Mouse (Mus musculus) hindbrain, postnatal 0 days (tissue): ENCODE measurements at regions not wholly inside any gene's neighbourhood (a gene's known extent, or its start where the extent isn't known, plus 50 kb on each side); places are given as distances from the start of the nearest gene placed in this dataset.

Source experiments
- ATAC-seq: fragments of 200-750 bp; cut with Nextera tagmentation; 2 replicates; pipeline ENCODE4 v1.8.0; 2017; ENCODE audit warnings: mild to moderate bottlenecking, moderate TSS enrichment, moderate library complexity
- DNase-seq: peaks from one replicate; pipeline ENCODE4 v3.0.0-alpha.2; 2015; ENCODE audit warnings: low spot score
- H3K27ac ChIP-seq: fragments of 300-500 bp; sonication (generic); 2 replicates; pipeline ENCODE4 v1.5.1; 2014; ENCODE audit warnings: mild to moderate bottlenecking
- H3K27me3 ChIP-seq: fragments of 300-500 bp; sonication (generic); 2 replicates; pipeline ENCODE4 v1.6.1; 2014; ENCODE audit warnings: low read length, mixed read lengths; ENCODE audit not compliant: insufficient read depth
- H3K36me3 ChIP-seq: fragments of 300-500 bp; sonication (generic); 2 replicates; pipeline ENCODE4 v1.6.1; 2014; ENCODE audit warnings: low read length, mixed read lengths; ENCODE audit not compliant: insufficient read depth
- H3K4me1 ChIP-seq: fragments of 300-500 bp; sonication (generic); 2 replicates; pipeline ENCODE4 v1.6.1; 2014; ENCODE audit warnings: antibody characterized with exemption, low read length, mixed read lengths; ENCODE audit not compliant: insufficient read depth
- H3K4me2 ChIP-seq: fragments of 300-500 bp; sonication (generic); 2 replicates; pipeline ENCODE4 v1.6.1; 2014; ENCODE audit warnings: low read depth, mild to moderate bottlenecking, low read length, moderate library complexity, mixed read lengths
- H3K4me3 ChIP-seq: fragments of 300-500 bp; sonication (generic); 2 replicates; pipeline ENCODE4 v1.5.1; 2014; ENCODE audit warnings: low read length
- H3K9ac ChIP-seq: fragments of 300-500 bp; sonication (generic); replicated peaks from 2 replicates; pipeline ENCODE4 v1.6.1; 2014; ENCODE audit warnings: mild to moderate bottlenecking, low read length, moderate library complexity, mixed read lengths
- H3K9me3 ChIP-seq: fragments of 300-500 bp; sonication (generic); 2 replicates; pipeline ENCODE4 v1.6.1; 2016; ENCODE audit warnings: low read length, mixed read lengths
- CTCF ChIP-seq: IDR thresholded peaks from 2 replicates; pipeline ENCODE4 v1.5.1; 2016; ENCODE audit warnings: antibody characterized with exemption, control low read depth, low read depth
- WGBS: fragments of 180-500 bp; shearing (Covaris S2); extraction: QIAGEN DNeasy Blood & Tissue Kit; methylation state at CpG from one replicate; pipeline ENCODE4 v1.1.7; 2014; 5-methylcytosine and 5-hydroxymethylcytosine counted together

- Histone ChIP-seq H3K4me2 (no peak overlapping the region), H3K9me3 (no peaks in the 10 kb centered on the region), H3K4me1 (no peaks in the 10 kb centered on the region), H3K27me3 (no peaks in the 10 kb centered on the region), H3K27ac (no peak overlapping the region), H3K36me3 (no peaks in the 10 kb centered on the region), H3K4me3 (no peak overlapping the region), H3K9ac (no peak overlapping the region)
- no peak for TF ChIP-seq CTCF
- no peak for DNase-seq
- ATAC-seq: no peak
These were observed 150.3 kb downstream of the Rnf152 start for GRCm38 (mm10) chr1:105206216-105206615.

GRCm38 (mm10) chr1:105199305-105199704 lies 157.2 kb downstream of the Rnf152 start:
- H3K4me1 ChIP-seq: no peaks in the 10 kb centered on the region
- H3K4me2 ChIP-seq: no peak overlapping the region
- no peaks in the 10 kb centered on the region for H3K36me3 ChIP-seq
- H3K9ac ChIP-seq: no peak overlapping the region
- no peaks in the 10 kb centered on the region for H3K9me3 ChIP-seq
- DNase-seq (no peak), ATAC-seq (no peak)
- TF ChIP-seq CTCF: no peak
- 77% methylated on average over 3 of the region's 3 CpGs for WGBS
- H3K4me3 ChIP-seq: no peak overlapping the region
- H3K27ac ChIP-seq: no peak overlapping the region
- no peaks in the 10 kb centered on the region for H3K27me3 ChIP-seq

GRCm38 (mm10) chr1:105191126-105191525 lies 165.4 kb downstream of the Rnf152 start:
- whole genome bisulfite sequencing: 94% methylated on average over 3 of the region's 3 CpGs
- DNase-seq: no peak
- no peak overlapping the region for H3K9ac ChIP-seq
- H3K27ac ChIP-seq: no peak overlapping the region
- no peaks in the 10 kb centered on the region for H3K36me3 ChIP-seq
- ATAC-seq: no peak
- H3K4me3 ChIP-seq: no peak overlapping the region
- no peak for TF ChIP-seq CTCF
- no peaks in the 10 kb centered on the region for H3K4me1 ChIP-seq
- no peaks in the 10 kb centered on the region for H3K27me3 ChIP-seq
- H3K9me3 ChIP-seq: no peaks in the 10 kb centered on the region
- no peak overlapping the region for H3K4me2 ChIP-seq

- Histone ChIP-seq H3K4me2 (no peak overlapping the region), H3K9ac (no peak overlapping the region), H3K4me3 (no peak overlapping the region), H3K27me3 (no peaks in the 10 kb centered on the region), H3K4me1 (no peaks in the 10 kb centered on the region), H3K9me3 (no peaks in the 10 kb centered on the region), H3K27ac (no peak overlapping the region), H3K36me3 (no peaks in the 10 kb centered on the region)
- ATAC-seq (no peak), DNase-seq (no peak)
- TF ChIP-seq CTCF: no peak
These were observed 167.6 kb downstream of the Rnf152 start for GRCm38 (mm10) chr1:105188920-105189266.

GRCm38 (mm10) chr1:105188210-105188919 lies 168.1 kb downstream of the Rnf152 start:
- Histone ChIP-seq H3K4me1 (no peaks in the 10 kb centered on the region), H3K9ac (no peak overlapping the region), H3K4me3 (no peak overlapping the region), H3K27ac (no peak overlapping the region), H3K27me3 (no peaks in the 10 kb centered on the region), H3K36me3 (no peaks in the 10 kb centered on the region), H3K9me3 (no peaks in the 10 kb centered on the region), H3K4me2 (no peak overlapping the region)
- ATAC-seq (no peak), DNase-seq (no peak)
- TF ChIP-seq CTCF: no peak
- WGBS: 87% methylated on average over 3 of the region's 3 CpGs

- no peaks in the 10 kb centered on the region for H3K27me3 ChIP-seq
- WGBS: 86% methylated on average over 3 of the region's 3 CpGs
- no peak overlapping the region for H3K4me2 ChIP-seq
- DNase-seq (no peak), ATAC-seq (no peak)
- no peak overlapping the region for H3K4me3 ChIP-seq
- TF ChIP-seq CTCF: no peak
- no peaks in the 10 kb centered on the region for H3K9me3 ChIP-seq
- no peak overlapping the region for H3K27ac ChIP-seq
- H3K36me3 ChIP-seq: no peaks in the 10 kb centered on the region
- peaks cover 1% of the 10 kb centered on the region; the same call in 1 of the 2 replicates for H3K4me1 ChIP-seq
- H3K9ac ChIP-seq: no peak overlapping the region
These were observed 172.0 kb downstream of the Rnf152 start for GRCm38 (mm10) chr1:105184470-105184869.

GRCm38 (mm10) chr1:105179371-105179823 lies 177.1 kb downstream of the Rnf152 start:
- DNase-seq (peak; percentile 51), ATAC-seq (0 out of 2 replicates have a peak, but pooled peaks have one; percentile 32)
- Histone ChIP-seq H3K9ac (no peak overlapping the region), H3K4me1 (peaks cover 3% of the 10 kb centered on the region; the same call in 1 of the 2 replicates), H3K27ac (no peak overlapping the region), H3K36me3 (no peaks in the 10 kb centered on the region), H3K4me3 (no peak overlapping the region), H3K4me2 (no peak overlapping the region), H3K9me3 (no peaks in the 10 kb centered on the region), H3K27me3 (no peaks in the 10 kb centered on the region)
- WGBS: 43% methylated on average over 3 of the region's 3 CpGs
- TF ChIP-seq CTCF: no peak
